Mouse (Mus musculus) thymus, postnatal 10 days (tissue): Measurements from ENCODE around the gene Zfp213.
A peak's percentile ranks its signal among the peaks of the same experiment; 100 is the strongest.

Experiments used
- DNase-seq, 2 experiments: peaks; one replicate each; pipeline ENCODE4 v3.0.0; 2021; ENCODE audit warnings: low spot score in 2 of 2

Zfp213 gene

DNA sequence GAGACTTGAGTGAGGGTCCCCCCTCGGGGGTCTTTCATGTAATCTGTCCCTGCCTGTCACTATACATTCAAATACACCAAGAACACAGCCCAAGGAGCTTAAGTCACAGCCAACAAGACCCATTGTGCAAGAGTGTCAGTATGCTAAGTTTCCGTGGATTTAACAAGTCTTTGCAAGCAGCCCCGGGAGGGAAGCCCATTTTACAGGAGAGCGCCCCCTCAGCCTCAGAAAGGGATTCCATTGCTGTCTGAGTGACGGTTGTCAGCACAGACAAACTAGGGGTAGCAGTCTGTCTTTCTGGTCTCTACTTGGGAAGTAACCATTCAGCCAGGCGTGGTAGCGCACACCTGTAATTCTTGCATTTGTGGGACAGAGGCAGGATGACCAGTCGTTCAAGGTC is 10.1 kb upstream of the Zfp213 start:
- DNase-seq, result no peak

DNA sequence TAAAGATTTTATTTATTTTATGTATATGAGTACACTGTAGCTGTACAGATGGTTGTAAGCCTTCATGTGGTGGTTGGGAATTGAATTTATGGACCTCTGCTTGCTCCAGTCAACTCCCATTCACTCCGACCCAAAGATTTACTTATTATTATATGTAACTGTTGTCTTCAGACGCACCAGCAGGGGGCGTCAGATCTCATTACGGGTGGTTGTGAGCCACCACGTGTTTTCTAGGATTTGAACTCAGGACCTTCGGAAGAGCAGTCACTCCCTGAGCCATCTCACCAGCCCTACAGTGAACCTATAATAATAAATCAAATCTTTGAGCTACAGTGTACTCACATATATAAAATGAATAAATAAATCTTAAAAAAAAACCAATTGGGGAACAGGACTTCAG is 8.0 kb upstream of the Zfp213 start:
- DNase-seq, result no peak

GRCm38 (mm10) chr17:23571084-23571483 is 7.0 kb upstream of the Zfp213 start:
- DNase-seq, result no peak

- DNase-seq, result peak in 1 of 2 experiments; percentile 48
These were observed 6.0 kb upstream of the Zfp213 start for GRCm38 (mm10) chr17:23570017-23570416.

- no peak for DNase-seq
These were observed 4.3 kb upstream of the Zfp213 start for GRCm38 (mm10) chr17:23568370-23568769.

DNA sequence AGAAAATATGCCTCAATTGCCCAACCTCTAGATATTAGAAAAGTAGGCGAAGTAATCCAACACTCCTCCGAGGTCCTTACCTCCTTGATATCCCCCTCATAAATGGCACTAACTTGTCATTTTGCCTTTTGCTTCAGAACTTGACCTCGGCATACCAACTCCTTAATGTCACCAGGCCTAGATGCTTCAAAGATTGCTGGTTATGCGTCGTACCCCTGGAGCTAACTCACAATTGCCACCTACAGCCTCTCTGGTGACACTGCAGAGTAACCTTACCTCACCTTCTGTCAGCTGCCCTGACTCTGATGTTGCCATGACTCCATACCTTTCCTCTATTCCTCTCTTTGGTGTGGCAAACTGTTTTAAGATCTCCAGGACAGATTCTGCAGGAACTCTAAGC is 2.7 kb upstream of the Zfp213 start:
- DNase-seq, result no peak

- no peak for DNase-seq
These were observed 304 bp upstream of the Zfp213 start for GRCm38 (mm10) chr17:23564368-23564715.

- peak; percentile 40 to 66 for DNase-seq
These were observed 4.3 kb downstream of the Zfp213 start for GRCm38 (mm10) chr17:23559767-23560166.

DNA sequence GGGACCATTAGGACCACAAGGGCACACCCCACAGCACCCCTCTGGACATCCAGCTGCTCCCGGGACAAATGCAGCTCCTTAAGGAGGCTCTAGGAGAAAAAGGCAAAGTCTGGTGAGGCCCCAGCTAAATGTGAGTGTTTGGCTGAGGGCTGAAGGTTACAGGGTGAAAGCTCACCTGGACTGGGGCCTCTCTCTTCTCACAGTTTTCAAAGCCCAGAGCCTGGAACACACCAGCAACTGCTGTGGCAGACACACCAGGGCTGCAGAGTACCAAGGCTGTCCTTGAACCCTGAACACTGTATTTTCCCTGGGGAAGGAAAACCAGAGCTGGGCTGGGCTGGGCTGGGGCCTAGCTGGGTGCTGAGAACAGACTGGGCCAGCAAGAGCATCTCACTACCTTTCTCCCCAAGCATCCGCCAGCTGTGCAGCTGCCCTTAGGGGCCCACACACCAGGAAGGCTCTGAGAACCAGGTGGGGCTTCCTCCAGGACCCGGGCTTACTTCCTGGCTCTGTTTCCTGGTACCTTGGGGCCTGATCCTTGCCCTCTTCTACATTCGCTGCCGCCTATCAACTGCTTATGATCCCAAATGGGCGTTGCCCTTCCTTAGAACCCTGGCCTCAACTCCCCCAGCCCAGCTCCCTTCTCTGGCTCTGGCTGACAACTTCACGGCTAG is 8.7 kb downstream of the Zfp213 start:
- no peak for DNase-seq

DNA sequence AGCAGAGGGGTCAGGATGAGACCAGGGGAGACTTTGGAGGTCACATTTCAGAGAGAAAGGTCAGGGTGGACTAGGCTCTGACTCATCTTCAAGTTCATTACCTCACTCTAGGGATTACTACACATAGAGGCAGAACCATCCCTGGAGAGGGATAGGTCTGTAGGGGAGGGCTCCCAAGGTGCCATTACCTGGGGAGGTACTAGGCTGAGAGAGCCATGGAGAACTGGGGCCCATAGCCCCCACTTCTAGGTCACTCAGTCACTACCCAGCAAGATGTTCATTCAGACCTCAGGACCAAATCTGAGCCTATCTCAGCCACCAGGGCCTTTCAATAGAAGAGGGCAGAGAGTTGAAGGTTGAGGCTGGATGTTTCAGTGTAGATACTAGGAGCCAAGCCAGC is 9.7 kb downstream of the Zfp213 start:
- DNase-seq, result no peak

GRCm38 (mm10) chr17:23553634-23554120 is 10.4 kb downstream of the Zfp213 start:
- DNase-seq, result no peak

- no peak for DNase-seq
These were observed 11.0 kb downstream of the Zfp213 start for GRCm38 (mm10) chr17:23552896-23553633.

- DNase-seq, result no peak
These were observed 12.1 kb downstream of the Zfp213 start for GRCm38 (mm10) chr17:23551963-23552362.

DNA sequence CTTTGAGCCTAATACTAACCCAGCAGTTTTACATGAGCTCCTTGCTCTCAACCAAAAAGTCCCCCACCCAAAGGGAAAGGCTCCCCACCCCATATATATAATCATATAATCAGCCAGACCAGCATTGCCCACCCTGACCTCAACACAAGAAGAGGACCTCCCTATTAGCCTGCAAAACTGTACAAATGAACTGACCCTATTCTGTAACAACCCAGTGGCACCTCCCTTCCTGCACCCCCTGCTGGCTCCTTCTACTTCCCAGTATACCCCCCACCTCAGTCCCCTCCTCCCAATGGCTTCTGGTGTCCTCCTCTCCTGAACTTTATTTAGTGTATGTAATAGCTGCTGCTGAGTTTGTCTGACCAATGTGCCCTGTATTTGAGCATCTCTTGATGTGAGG is 12.6 kb downstream of the Zfp213 start:
- no peak for DNase-seq

GRCm38 (mm10) chr17:23550856-23551255 is 13.2 kb downstream of the Zfp213 start:
- no peak for DNase-seq

DNA sequence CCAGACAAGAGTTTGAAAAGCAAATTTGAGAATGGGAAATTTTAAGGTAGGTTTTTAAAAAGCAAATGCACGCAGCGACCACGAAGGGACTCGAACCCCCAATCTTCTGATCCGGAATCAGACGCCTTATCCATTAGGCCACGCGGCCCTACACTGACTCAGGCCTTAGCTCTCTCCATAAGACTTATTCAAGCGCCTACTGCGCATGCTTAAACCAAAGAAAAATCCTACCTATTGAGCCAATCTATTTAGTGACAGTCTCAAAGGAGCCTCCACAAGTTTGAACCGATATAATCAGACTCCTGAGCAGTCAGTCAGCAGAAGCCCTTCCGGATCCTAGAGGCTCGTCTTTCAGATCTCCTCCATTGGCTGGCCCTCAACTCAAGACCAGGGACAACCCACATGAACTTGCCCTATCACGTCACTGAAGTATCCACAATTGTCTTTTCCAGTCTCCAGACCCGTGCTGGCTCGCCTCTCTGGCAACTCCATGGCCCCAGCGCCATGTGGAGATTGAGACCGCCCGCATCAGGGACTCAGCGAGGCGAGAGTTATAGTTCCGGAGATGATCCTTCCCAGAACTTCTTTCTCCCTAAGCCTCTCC is 13.7 kb downstream of the Zfp213 start:
- DNase-seq, result peak; percentile 80 to 89

- DNase-seq, result no peak
These were observed 14.6 kb downstream of the Zfp213 start for GRCm38 (mm10) chr17:23549441-23549840.

DNA sequence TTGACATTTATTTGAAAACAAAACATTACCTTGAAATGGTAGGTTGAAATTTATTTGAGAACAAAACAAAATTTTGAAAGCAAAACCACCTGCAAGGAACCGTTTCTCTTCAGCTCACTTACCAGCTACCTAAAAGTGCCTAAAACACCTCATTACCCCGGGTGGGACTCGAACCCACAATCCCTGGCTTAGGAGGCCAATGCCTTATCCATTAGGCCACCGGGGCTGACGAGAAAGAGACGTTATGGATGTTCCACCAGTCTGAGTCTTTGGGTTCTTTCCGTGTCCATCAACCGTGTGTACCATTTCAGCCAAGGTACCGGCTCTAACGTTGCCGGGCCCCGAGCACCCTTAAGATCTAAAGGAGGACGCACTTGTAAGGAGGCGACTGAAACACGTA is 15.4 kb downstream of the Zfp213 start:
- DNase-seq, result peak; percentile 68 to 77

- no peak for DNase-seq
These were observed 16.2 kb downstream of the Zfp213 start for GRCm38 (mm10) chr17:23547681-23548443.

- peak; percentile 69 to 86 for DNase-seq
These were observed 17.1 kb downstream of the Zfp213 start for GRCm38 (mm10) chr17:23546702-23547505.

GRCm38 (mm10) chr17:23546333-23546701 is 17.7 kb downstream of the Zfp213 start:
- peak in 1 of 2 experiments; percentile 74 for DNase-seq
